Mouse (Mus musculus): ENCODE results near the gene Zfp771. TPM values are rescaled to one million over a fixed set of nuclear protein-coding genes. Genes with fewer than 3 reads are reported as not detected.

Gene Zfp771
- polyA plus RNA-seq, 1 experiment = 118 TPM

GRCm38 (mm10) chr7:127287940-127288339, 43.9 kb downstream of the Zfp771 start:
- Histone ChIP-seq H3K4me3 (ENCODE audit: low read depth, low read length) (no peak overlapping the region), H3K27me3 (ENCODE audit: control insufficient read depth, insufficient read depth, low read length) (no peaks in the 10 kb centered on the region), H3K4me1 (ENCODE audit: control insufficient read depth, insufficient read depth, insufficient read length, low read length) (peaks cover 10% of the 10 kb centered on the region), H3K36me3 (ENCODE audit: control insufficient read depth, insufficient read depth, low read length) (no peaks in the 10 kb centered on the region), H3K27ac (ENCODE audit: insufficient read depth, low read depth, low read length) (peak overlapping the region; percentile 75)
- WGBS = 77% methylated on average over 1 of the region's 1 CpGs
- TF ChIP-seq POLR2A (IDR thresholded peaks at IDR 0.05; ENCODE audit: low read depth, low read length) (no peak), CTCF (IDR thresholded peaks at IDR 0.05; ENCODE audit: extremely low read depth, insufficient read length, insufficient replicate concordance, low read depth, low read length) (no peak)

GRCm38 (mm10) chr7:127289306-127289705, 45.2 kb downstream of the Zfp771 start:
- Histone ChIP-seq H3K36me3 (ENCODE audit: control insufficient read depth, insufficient read depth, low read length) (no peaks in the 10 kb centered on the region), H3K4me3 (ENCODE audit: low read depth, low read length) (no peak overlapping the region), H3K27me3 (ENCODE audit: control insufficient read depth, insufficient read depth, low read length) (no peaks in the 10 kb centered on the region), H3K4me1 (ENCODE audit: control insufficient read depth, insufficient read depth, insufficient read length, low read length) (peaks cover 7% of the 10 kb centered on the region; the same call in 1 of the 2 replicates), H3K27ac (ENCODE audit: insufficient read depth, low read depth, low read length) (no peak overlapping the region)
- TF ChIP-seq POLR2A (IDR thresholded peaks at IDR 0.05; ENCODE audit: low read depth, low read length) = no peak
- WGBS = 70% methylated on average over 2 of the region's 2 CpGs

- Histone ChIP-seq H3K36me3 (ENCODE audit: control insufficient read depth, insufficient read depth, low read length) (no peaks in the 10 kb centered on the region), H3K27me3 (ENCODE audit: control insufficient read depth, insufficient read depth, low read length) (no peaks in the 10 kb centered on the region), H3K27ac (ENCODE audit: insufficient read depth, low read depth, low read length) (no peak overlapping the region), H3K4me3 (ENCODE audit: low read depth, low read length) (no peak overlapping the region), H3K4me1 (ENCODE audit: control insufficient read depth, insufficient read depth, insufficient read length, low read length) (peaks cover 7% of the 10 kb centered on the region; the same call in 1 of the 2 replicates)
- WGBS = 74% methylated on average over 8 of the region's 8 CpGs
- TF ChIP-seq POLR2A (IDR thresholded peaks at IDR 0.05; ENCODE audit: low read depth, low read length) (no peak), CTCF (IDR thresholded peaks at IDR 0.05; ENCODE audit: extremely low read depth, insufficient read length, insufficient replicate concordance, low read depth, low read length) (no peak)
Observed at GRCm38 (mm10) chr7:127290142-127290541, 46.1 kb downstream of the Zfp771 start.

GRCm38 (mm10) chr7:127296098-127296497, 52.0 kb downstream of the Zfp771 start, which contains the start of gene Itgal:
Gene Itgal (plus strand): TSS chr7:127296260.
- Histone ChIP-seq H3K27me3 (ENCODE audit: control insufficient read depth, insufficient read depth, low read length) (no peaks in the 10 kb centered on the region), H3K4me3 (ENCODE audit: low read depth, low read length) (peak within 1 kb of the TSS; percentile 57), H3K4me1 (ENCODE audit: control insufficient read depth, insufficient read depth, insufficient read length, low read length) (no peaks in the 10 kb centered on the region), H3K36me3 (ENCODE audit: control insufficient read depth, insufficient read depth, low read length) (no peaks in the 10 kb centered on the region), H3K27ac (ENCODE audit: insufficient read depth, low read depth, low read length) (peak within 1 kb of the TSS; percentile 35; the same call in 1 of the 2 replicates)
- no peak for TF ChIP-seq CTCF (IDR thresholded peaks at IDR 0.05; ENCODE audit: extremely low read depth, insufficient read length, insufficient replicate concordance, low read depth, low read length)
- no peak for TF ChIP-seq POLR2A (IDR thresholded peaks at IDR 0.05; ENCODE audit: low read depth, low read length)
- 79% methylated on average over 11 of the region's 11 CpGs for WGBS

GRCm38 (mm10) chr7:127296786-127297555, 52.9 kb downstream of the Zfp771 start:
- TF ChIP-seq POLR2A (IDR thresholded peaks at IDR 0.05; ENCODE audit: low read depth, low read length) (no peak), CTCF (IDR thresholded peaks at IDR 0.05; ENCODE audit: extremely low read depth, insufficient read length, insufficient replicate concordance, low read depth, low read length) (no peak)
- H3K27me3 ChIP-seq (ENCODE audit: control insufficient read depth, insufficient read depth, low read length) = no peaks in the 10 kb centered on the region
- H3K4me3 ChIP-seq (ENCODE audit: low read depth, low read length) = peak overlapping the region; percentile 57
- peak overlapping the region; percentile 35; the same call in 1 of the 2 replicates for H3K27ac ChIP-seq (ENCODE audit: insufficient read depth, low read depth, low read length)
- WGBS = 88% methylated on average over 5 of the region's 5 CpGs
- no peaks in the 10 kb centered on the region for H3K4me1 ChIP-seq (ENCODE audit: control insufficient read depth, insufficient read depth, insufficient read length, low read length)
- no peaks in the 10 kb centered on the region for H3K36me3 ChIP-seq (ENCODE audit: control insufficient read depth, insufficient read depth, low read length)

- no peaks in the 10 kb centered on the region for H3K4me1 ChIP-seq (ENCODE audit: control insufficient read depth, insufficient read depth, insufficient read length, low read length)
- 92% methylated on average over 5 of the region's 5 CpGs for WGBS
- H3K27ac ChIP-seq (ENCODE audit: insufficient read depth, low read depth, low read length) = no peak overlapping the region
- no peaks in the 10 kb centered on the region for H3K36me3 ChIP-seq (ENCODE audit: control insufficient read depth, insufficient read depth, low read length)
- H3K4me3 ChIP-seq (ENCODE audit: low read depth, low read length) = peak overlapping the region; percentile 43; the same call in 1 of the 2 replicates
- no peak for TF ChIP-seq POLR2A (IDR thresholded peaks at IDR 0.05; ENCODE audit: low read depth, low read length)
- TF ChIP-seq CTCF (IDR thresholded peaks at IDR 0.05; ENCODE audit: extremely low read depth, insufficient read length, insufficient replicate concordance, low read depth, low read length) = no peak
- H3K27me3 ChIP-seq (ENCODE audit: control insufficient read depth, insufficient read depth, low read length) = no peaks in the 10 kb centered on the region
Observed at GRCm38 (mm10) chr7:127297586-127298193, 53.6 kb downstream of the Zfp771 start.

Other genes starting within 250 kb of the Zfp771 start
- 148 and 353 TPM in 2 replicates for gene Mvp, start 229.7 kb upstream of the Zfp771 start, polyA plus RNA-seq (2012; rRNA removed)
- 0.76 and 2.9 TPM in 2 replicates for gene Pagr1b, start 227.8 kb upstream of the Zfp771 start, polyA plus RNA-seq (2012; rRNA removed)
- gene Pagr1a, start 226.9 kb upstream of the Zfp771 start, polyA plus RNA-seq (2012; rRNA removed) = 1.6 and 3.7 TPM in 2 replicates
- 9.5 and 26.4 TPM in 2 replicates for gene Gm42742, start 223.2 kb upstream of the Zfp771 start, polyA plus RNA-seq (2012; rRNA removed)
- 1.3 and 2.7 TPM in 2 replicates for gene Prrt2, start 223.1 kb upstream of the Zfp771 start, polyA plus RNA-seq (2012; rRNA removed)
- 103 and 248 TPM in 2 replicates for gene Maz, start 217.2 kb upstream of the Zfp771 start, polyA plus RNA-seq (2012; rRNA removed)
- gene Kif22, start 201.8 kb upstream of the Zfp771 start, polyA plus RNA-seq (2012; rRNA removed) = 3.7 and 5.8 TPM in 2 replicates
- gene Zg16, start 156.9 kb upstream of the Zfp771 start, polyA plus RNA-seq (2012; rRNA removed) = 4,647 and 5,350 TPM in 2 replicates
- 21.2 and 22.7 TPM in 2 replicates for gene AI467606, start 152.9 kb upstream of the Zfp771 start, polyA plus RNA-seq (2012; rRNA removed)
- gene Qprt, start 122.0 kb upstream of the Zfp771 start, polyA plus RNA-seq (2012; rRNA removed) = 0.37 and 1.7 TPM in 2 replicates
- gene Spn, start 106.5 kb upstream of the Zfp771 start, polyA plus RNA-seq (2012; rRNA removed) = 2.4 and 3.9 TPM in 2 replicates
- 7.6 and 13.9 TPM in 2 replicates for gene Cd2bp2, start 48.2 kb upstream of the Zfp771 start, polyA plus RNA-seq (2012; rRNA removed)
- gene Tbc1d10b, start 35.8 kb upstream of the Zfp771 start, polyA plus RNA-seq (2012; rRNA removed) = 17.5 and 44.1 TPM in 2 replicates
- 0.74 and 1.3 TPM in 2 replicates for gene Mylpf, start 35.4 kb upstream of the Zfp771 start, polyA plus RNA-seq (2012; rRNA removed)
- 4.9 and 8.1 TPM in 2 replicates for gene Zfp553, start 11.2 kb upstream of the Zfp771 start, polyA plus RNA-seq (2012; rRNA removed)
- 14.3 and 34.1 TPM in 2 replicates for gene Sept1, start 11.1 kb upstream of the Zfp771 start, polyA plus RNA-seq (2012; rRNA removed)
- 56.3 and 62.1 TPM in 2 replicates for gene Dctpp1, start 16.4 kb downstream of the Zfp771 start, polyA plus RNA-seq (2012; rRNA removed)
- gene Sephs2, start 29.8 kb downstream of the Zfp771 start, polyA plus RNA-seq (2012; rRNA removed) = 44.5 and 81.9 TPM in 2 replicates
- gene Itgal, start 52.0 kb downstream of the Zfp771 start, polyA plus RNA-seq (2012; rRNA removed) = 5.7 and 12.5 TPM in 2 replicates
- 27.3 and 47.4 TPM in 2 replicates for gene Zfp768, start 101.3 kb downstream of the Zfp771 start, polyA plus RNA-seq (2012; rRNA removed)
- gene Zfp747, start 131.8 kb downstream of the Zfp771 start, polyA plus RNA-seq (2012; rRNA removed) = 15.0 and 35.5 TPM in 2 replicates
- gene 9130019O22Rik, start 142.9 kb downstream of the Zfp771 start, polyA plus RNA-seq (2012; rRNA removed) = 4.5 and 7.3 TPM in 2 replicates
- 6.5 and 12.8 TPM in 2 replicates for gene E430018J23Rik, start 149.4 kb downstream of the Zfp771 start, polyA plus RNA-seq (2012; rRNA removed)
- 3.5 and 5.8 TPM in 2 replicates for gene Zfp764, start 162.5 kb downstream of the Zfp771 start, polyA plus RNA-seq (2012; rRNA removed)
- gene Zfp688, start 177.8 kb downstream of the Zfp771 start, polyA plus RNA-seq (2012; rRNA removed) = 14.1 and 29.6 TPM in 2 replicates
- gene Zfp689, start 204.9 kb downstream of the Zfp771 start, polyA plus RNA-seq (2012; rRNA removed) = 2.0 and 2.9 TPM in 2 replicates
- gene Prr14, start 215.3 kb downstream of the Zfp771 start, polyA plus RNA-seq (2012; rRNA removed) = 30.3 and 81.2 TPM in 2 replicates
- 26.4 and 41.8 TPM in 2 replicates for gene Fbrs, start 234.9 kb downstream of the Zfp771 start, polyA plus RNA-seq (2012; rRNA removed)

Measured in small intestine, adult 2 months (tissue).